10 mouse cellular contexts compared by ENCODE assay signal in genomic region chr19:55593729-55594444, GRCm38 (mm10).
DNase-seq lines count a peak whose midpoint lies in the region; ATAC-seq and TF ChIP-seq lines count a peak whose summit lies in the region.
"Had no signal": no experiment of that assay in that cellular context is flagged by ENCODE, and none has a peak within 500 bp of the region (broad histone marks: within the 10 kb centered on the region; RNA-seq: fewer than 3 reads in every experiment).

No protein-coding gene starts in this region.

- no peak overlapping the region for H3K9ac ChIP-seq in embryonic facial prominence, embryonic 14.5 days (ENCODE audit: low read depth, low read length)
- no peak overlapping the region for H3K9ac ChIP-seq in hindbrain, embryonic 15.5 days

- no peak for TF ChIP-seq POLR2A in kidney, adult 2 months (IDR thresholded peaks at IDR 0.05; ENCODE audit: low read depth, low read length)

- peak overlapping the region; percentile 40 for H3K4me2 ChIP-seq in embryonic facial prominence, embryonic 14.5 days (ENCODE audit: low read depth, low read length)
- H3K4me2 ChIP-seq in hindbrain, embryonic 15.5 days: peak overlapping the region; percentile 38

- no peak for TF ChIP-seq CTCF in kidney, adult 2 months (conservative IDR thresholded peaks at IDR 0.05; ENCODE audit: insufficient read depth, insufficient read length, low read depth, low read length)

- 54% methylated on average over 16 of the region's 16 CpGs for WGBS in embryonic facial prominence, embryonic 14.5 days
- WGBS in hindbrain, embryonic 15.5 days: 76% methylated on average over 16 of the region's 16 CpGs
- WGBS in kidney, adult 2 months: 84% methylated on average over 16 of the region's 16 CpGs

- H3K4me3 ChIP-seq in embryonic facial prominence, embryonic 14.5 days (ENCODE audit: low read depth, low read length): no peak overlapping the region
- no peak overlapping the region for H3K4me3 ChIP-seq in hindbrain, embryonic 15.5 days
- no peak overlapping the region for H3K4me3 ChIP-seq in kidney, adult 2 months (ENCODE audit: insufficient read depth, low read depth, low read length)
- H3K4me3 ChIP-seq: layer of hippocampus, adult 2 months had no signal

- H3K27ac ChIP-seq in embryonic facial prominence, embryonic 14.5 days (replicated peaks; ENCODE audit: low read depth, low read length): 0 out of 2 replicates have a peak overlapping the region, but pooled peaks have one; percentile 25
- H3K27ac ChIP-seq in hindbrain, embryonic 15.5 days (replicated peaks): no peak overlapping the region
- H3K27ac ChIP-seq in kidney, adult 2 months (ENCODE audit: insufficient read depth, low read depth, low read length): no peak overlapping the region
- H3K27ac ChIP-seq: layer of hippocampus, adult 2 months had no signal

- no peaks in the 10 kb centered on the region for H3K9me3 ChIP-seq in embryonic facial prominence, embryonic 14.5 days (ENCODE audit: control insufficient read depth, low read length)
- H3K9me3 ChIP-seq in hindbrain, embryonic 15.5 days: no peaks in the 10 kb centered on the region
- H3K9me3 ChIP-seq: G1E had no signal

- ATAC-seq in embryonic facial prominence, embryonic 14.5 days (ENCODE audit: low read depth): peak; percentile 48; the same call in 1 of the 2 replicates
- ATAC-seq in hindbrain, embryonic 15.5 days (ENCODE audit: low FRiP score, low read depth): no peak

- H3K4me1 ChIP-seq in embryonic facial prominence, embryonic 14.5 days (ENCODE audit: control insufficient read depth, insufficient read depth, low read length): peaks cover 34% of the 10 kb centered on the region
- peaks cover 32% of the 10 kb centered on the region for H3K4me1 ChIP-seq in hindbrain, embryonic 15.5 days (replicated peaks)
- H3K4me1 ChIP-seq in kidney, adult 2 months (ENCODE audit: control insufficient read depth, insufficient read depth, low read length): peaks cover 16% of the 10 kb centered on the region

- DNase-seq in kidney, postnatal 10 days: peak; percentile 45
- no peak for DNase-seq in kidney, adult 8-10 months
- peak; percentile 70 for DNase-seq in embryonic facial prominence, embryonic 14.5 days (ENCODE audit: low spot score)
- peak; percentile 69 to 86 for DNase-seq in lung, postnatal 4 days
- DNase-seq in MN1 (ENCODE audit: low spot score): no peak
- no peak for DNase-seq in thymus, adult 18-20 months
- no peak for DNase-seq in kidney, adult 2 months

- H3K27me3 ChIP-seq in embryonic facial prominence, embryonic 14.5 days (replicated peaks; ENCODE audit: control insufficient read depth, insufficient read depth, low read length): no peaks in the 10 kb centered on the region
- H3K27me3 ChIP-seq in hindbrain, embryonic 15.5 days: peaks cover 11% of the 10 kb centered on the region
- no peaks in the 10 kb centered on the region for H3K27me3 ChIP-seq in kidney, adult 2 months (replicated peaks; ENCODE audit: control insufficient read depth, insufficient read depth, low read length)

- no peaks in the 10 kb centered on the region for H3K36me3 ChIP-seq in embryonic facial prominence, embryonic 14.5 days (ENCODE audit: control insufficient read depth, insufficient read depth, low read length)
- no peaks in the 10 kb centered on the region for H3K36me3 ChIP-seq in hindbrain, embryonic 15.5 days
- H3K36me3 ChIP-seq in kidney, adult 2 months (ENCODE audit: control insufficient read depth, insufficient read depth, low read length): no peaks in the 10 kb centered on the region

Comparison
In these comparisons a context has a peak if more than half of its experiments do, and no peak if none do; other contexts are left out.
1. DNase-seq: peak in kidney, postnatal 10 days (single experiment), embryonic facial prominence, embryonic 14.5 days (single experiment) and lung, postnatal 4 days (2 of 2); none in kidney, adult 8-10 months (0 of 2), MN1 (single experiment), thymus, adult 18-20 months (0 of 2) and kidney, adult 2 months (single experiment).